Mouse (Mus musculus) v-Abl transformed pro-B cells (cell line): ENCODE data around the gene Dgkg.

Source experiments
- in situ Hi-C, 2 experiments: fragments of 400-800 bp; cut with MboI; formaldehyde crosslinking; loops; one replicate each; pipeline ENCODE4 v1.15.1; 2025; ENCODE audit not compliant: unreplicated experiment in 2 of 2

Gene Dgkg

DNA sequence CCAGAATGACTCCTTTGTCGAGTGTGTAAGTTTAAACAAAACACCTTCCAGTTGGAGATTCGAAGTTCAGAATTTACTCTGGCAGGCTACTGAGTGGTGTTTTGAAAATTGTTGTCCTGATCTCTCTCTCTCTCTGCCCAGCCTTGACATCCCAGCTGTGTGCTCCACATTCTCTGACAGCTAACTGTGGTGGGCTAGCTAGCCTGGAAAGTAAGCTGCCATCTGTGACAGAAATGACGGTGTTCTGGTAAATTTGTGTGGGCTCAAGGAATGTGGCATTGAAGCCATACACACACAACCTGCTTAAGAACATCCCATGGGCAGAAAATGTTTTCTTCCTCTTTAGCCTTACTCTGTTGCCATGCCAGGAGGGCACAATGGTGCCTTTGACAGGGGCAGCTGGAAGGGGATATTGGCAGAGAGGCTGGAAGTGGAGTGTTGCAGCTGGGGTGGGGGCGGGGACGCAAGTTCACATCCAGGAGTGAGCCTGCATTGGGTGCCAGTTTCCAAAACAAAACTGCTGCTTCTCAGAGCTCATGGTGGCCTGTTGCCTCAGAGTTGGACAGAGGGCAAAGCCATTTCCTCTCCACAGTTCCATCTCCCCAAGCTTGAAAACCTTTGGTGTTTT, 148.0 kb downstream of the Dgkg start:
- in situ Hi-C loops, result no loop called here

- in situ Hi-C loops, result no loop called here
Measured at GRCm38 (mm10) chr16:22505656-22506055, 151.4 kb downstream of the Dgkg start.

DNA sequence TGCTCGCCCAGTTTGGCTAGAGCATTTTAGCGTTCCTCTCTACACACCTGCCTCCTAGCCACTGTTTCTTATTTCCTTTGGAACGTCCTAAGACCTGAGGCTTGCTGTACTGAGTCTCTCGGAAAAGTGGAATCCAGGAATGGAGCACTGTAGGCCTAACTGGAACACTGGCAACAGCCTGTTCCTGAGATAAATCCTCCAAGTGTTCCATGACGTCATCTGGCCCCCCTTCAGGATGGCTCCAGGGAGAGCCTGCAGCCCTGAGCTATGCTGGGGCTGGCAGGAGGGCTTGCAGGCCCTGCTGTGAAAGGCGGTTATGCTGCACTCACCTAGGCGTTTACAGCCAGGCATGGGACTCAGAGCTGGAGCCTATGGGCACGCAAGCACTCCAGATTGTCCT, 152.2 kb downstream of the Dgkg start:
- in situ Hi-C loops, result no loop called here

DNA sequence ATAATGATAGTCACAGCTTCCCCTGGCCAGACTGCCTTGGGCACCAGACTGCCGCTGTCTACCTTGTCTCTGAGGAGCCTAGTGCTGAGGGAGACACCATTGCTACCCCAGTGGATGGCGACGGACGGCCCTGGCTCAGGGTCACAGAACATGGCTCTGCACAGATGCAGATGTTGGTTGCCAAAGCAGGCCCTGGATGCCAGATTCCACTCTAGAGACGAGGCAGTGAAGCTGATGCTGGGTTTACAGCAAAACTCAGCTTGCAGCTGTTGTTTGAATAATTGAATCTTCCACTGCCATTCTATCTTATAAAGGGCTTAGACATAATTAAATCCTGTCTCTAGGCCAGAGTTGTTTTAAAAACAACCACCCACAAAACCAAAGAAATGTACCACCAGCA, 153.0 kb downstream of the Dgkg start:
- in situ Hi-C loops, result no loop called here

DNA sequence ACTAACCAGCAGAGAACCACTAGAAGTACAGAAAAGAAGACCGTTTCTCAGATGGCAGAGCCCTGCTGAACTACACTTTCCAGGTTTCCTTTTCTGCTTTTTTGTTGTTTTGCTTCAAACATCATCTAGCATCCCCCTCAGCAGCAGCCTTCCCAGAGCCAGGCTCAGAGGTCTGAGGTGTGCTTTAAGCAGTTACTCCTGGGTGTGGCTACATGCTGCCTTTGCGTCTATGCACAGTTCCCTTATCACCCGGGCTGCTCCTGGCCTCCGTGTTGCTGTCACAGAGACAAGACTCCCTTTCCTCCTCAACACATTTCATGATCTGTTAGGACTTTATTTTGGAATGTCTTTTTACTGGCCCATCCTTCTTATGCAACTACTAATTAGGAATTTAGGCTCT, 153.6 kb downstream of the Dgkg start:
- in situ Hi-C loops, result no loop called here

DNA sequence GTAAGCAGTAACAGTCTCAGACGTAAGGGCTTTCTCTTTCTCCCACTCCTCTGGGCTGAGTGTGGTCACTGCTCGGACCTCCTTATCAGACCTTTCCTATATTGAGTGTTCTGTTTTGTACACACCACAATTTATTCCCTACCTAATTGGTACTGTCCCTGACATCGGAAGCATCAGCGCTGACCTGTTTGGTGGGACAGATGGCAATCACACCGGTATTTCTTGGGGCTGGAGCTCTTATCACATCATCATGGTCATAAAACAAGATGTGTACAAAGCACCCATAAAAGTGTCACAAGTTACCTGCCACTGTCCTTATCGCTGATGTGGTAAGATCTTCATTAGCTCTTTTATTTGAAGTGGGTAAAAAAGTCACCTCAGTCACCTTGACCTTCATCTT, 155.2 kb downstream of the Dgkg start:
- in situ Hi-C loops, result no loop called here

- in situ Hi-C loops, result no loop called here
Measured at GRCm38 (mm10) chr16:22500561-22500960, 156.5 kb downstream of the Dgkg start.

- in situ Hi-C loops, result no loop called here
Measured at GRCm38 (mm10) chr16:22499951-22500350, 157.1 kb downstream of the Dgkg start.

DNA sequence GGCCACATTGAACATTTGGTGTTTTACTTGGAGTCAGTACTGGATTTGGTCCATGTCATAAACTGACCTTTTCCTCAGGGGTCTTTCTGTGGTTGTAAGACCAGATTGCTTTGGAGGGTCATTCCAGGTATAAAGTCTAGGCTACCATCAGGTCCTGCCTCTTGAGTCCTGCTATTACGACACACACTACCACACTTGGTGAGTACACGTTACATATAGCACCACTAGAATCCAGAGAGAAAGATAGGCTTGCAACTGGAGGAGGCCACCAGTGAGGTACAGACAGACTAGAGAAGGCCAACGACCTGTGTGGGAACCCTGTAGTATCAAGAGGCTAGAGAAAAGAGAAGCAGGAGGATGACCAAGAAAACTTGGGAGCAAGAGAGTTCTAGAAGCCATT, 157.6 kb downstream of the Dgkg start:
- in situ Hi-C loops, result no loop called here

DNA sequence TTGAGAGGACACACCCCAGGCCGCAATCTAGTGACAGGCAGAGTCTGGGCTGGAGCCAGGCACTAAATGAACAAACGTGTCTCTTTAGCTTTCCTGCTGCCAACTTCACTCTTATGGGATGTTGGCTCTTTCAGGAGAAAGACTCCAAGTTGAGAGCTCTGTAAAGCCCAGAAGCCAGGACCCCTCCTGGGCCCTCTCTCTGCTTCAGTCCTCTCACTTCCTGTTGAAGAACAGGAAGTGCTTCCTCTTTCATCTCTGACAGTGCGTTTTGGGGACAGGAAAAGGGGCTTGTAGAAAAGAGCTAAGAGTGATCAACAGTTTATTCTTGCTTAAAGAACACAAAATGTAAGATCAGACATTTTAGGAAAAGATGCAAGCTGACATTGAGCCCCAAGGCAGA, 159.0 kb downstream of the Dgkg start:
- in situ Hi-C loops, result no loop called here

- in situ Hi-C loops, result no loop called here
Measured at GRCm38 (mm10) chr16:22495259-22495658, 161.8 kb downstream of the Dgkg start.

DNA sequence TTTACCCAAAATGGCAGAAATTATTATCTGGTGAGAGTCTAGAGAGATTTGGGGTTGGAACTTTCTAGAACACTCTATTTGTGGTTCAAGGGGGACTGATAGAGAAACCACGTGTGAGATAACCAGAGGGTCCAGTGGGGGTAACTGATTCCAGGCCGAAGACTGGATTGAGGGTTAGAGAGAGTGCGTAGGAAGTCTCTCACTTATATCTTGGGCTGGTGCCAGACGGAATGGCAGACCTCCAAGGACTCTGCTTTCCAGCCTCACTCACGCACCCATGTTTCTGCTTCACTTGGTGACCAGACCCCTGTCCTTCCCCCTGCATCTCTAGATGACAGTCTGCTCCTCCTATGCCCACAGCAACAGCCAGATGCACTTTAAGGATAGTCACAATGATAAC, 162.2 kb downstream of the Dgkg start:
- in situ Hi-C loops, result no loop called here

DNA sequence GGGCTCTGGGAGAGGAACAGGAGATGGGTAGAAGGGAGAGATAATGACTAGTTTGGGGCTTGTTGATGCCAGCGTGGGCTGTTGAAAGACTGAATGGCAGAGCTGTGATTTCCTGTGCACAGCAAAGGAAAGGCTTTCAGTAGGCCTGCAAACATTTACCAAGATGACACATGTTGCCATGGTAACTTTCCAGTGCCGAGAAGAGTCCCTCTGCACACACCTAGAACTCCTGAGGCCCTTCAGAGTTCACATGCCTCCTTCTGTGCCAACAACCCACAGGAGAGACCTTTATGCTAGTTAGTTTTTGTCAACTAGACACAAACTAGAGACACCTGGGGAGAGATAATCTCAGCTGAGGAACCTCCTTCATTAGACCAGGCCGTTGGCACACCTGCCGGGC, 163.6 kb downstream of the Dgkg start:
- in situ Hi-C loops, result no loop called here

- in situ Hi-C loops, result no loop called here
Measured at GRCm38 (mm10) chr16:22491446-22492166, 165.4 kb downstream of the Dgkg start.

DNA sequence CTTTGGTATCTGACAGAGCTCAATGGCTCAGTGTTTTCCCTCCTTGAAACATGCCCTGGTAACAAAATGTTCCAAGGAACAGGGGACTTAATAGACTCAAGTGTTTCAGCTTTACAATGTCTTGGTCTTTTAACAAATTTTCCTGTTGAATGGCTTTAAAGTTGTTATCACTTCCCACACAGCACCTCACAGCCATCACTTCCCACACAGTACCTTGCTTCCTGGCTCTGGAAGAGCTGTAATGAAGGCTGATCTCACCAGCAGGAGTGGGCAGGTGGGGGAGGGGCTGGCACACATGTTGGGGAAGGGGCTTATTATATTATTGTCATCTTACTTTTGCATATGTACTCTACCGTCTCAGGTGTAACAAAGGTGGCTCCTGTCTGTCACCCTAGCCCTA, 173.1 kb downstream of the Dgkg start:
- in situ Hi-C loops, result no loop called here

DNA sequence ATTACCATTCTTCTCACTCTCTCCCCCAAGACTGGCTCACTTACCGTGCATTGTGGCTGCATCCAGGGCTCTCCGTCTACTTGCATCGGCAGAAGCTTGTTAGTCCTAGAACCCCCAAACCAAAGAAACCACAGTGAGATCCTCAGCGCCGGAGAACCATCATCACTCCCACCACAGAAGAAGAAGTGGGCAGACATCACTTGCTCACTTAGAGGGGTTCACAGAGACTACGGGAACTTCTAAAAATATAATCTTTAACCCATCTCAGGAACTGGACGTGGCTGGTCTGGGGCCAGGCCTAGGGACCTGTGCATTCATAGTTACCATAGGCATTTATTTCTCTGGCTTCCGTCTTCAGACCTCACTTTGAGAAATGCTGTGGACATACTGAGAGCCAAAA, 177.7 kb downstream of the Dgkg start:
- in situ Hi-C loops, result no loop called here

- in situ Hi-C loops, result no loop called here
Measured at GRCm38 (mm10) chr16:22471728-22472127, 185.3 kb downstream of the Dgkg start.

DNA sequence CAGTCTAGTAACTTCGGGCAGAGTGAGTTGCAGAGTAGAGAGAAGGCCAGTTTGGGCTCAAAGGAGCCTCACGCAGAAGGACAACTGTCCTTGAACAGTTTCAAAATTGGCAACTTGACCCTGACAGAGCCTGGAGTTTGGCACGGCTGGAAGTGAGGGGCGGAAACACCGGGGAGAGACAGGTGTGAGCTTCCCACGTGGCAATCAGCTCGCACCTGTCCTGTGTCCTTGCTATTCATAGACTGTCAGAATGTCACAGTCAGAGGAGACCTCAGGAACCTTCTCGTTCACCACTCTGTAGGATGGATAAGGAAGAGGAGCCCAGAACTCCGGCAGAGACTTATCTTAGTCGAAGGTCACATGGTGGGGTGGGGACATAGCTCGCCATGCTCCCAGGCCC, 187.6 kb downstream of the Dgkg start:
- in situ Hi-C loops, result no loop called here

- in situ Hi-C loops, result no loop called here
Measured at GRCm38 (mm10) chr16:22467111-22467510, 189.9 kb downstream of the Dgkg start.

GRCm38 (mm10) chr16:22466381-22466780, 190.6 kb downstream of the Dgkg start:
- in situ Hi-C loops, result no loop called here

DNA sequence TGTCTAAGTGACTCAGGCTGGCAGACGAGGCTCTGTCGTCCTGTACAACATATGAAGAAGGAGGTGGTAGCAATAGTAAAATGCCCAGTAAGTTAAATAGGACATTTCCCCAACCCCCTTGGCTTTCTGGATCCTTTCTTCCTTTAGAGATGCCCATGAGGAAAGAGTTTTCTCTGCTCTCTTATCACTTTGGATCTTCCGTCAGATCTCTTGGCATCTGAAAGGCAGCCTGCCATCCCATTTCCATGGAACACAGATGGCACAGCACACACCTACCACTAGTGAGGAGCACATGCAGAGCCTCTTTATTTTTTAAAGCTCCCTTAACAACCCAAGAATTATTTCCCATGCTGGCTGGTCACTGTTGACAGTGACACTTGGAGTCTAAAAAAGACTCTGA, 194.8 kb downstream of the Dgkg start:
- in situ Hi-C loops, result no loop called here

- in situ Hi-C loops, result no loop called here
Measured at GRCm38 (mm10) chr16:22461728-22462127, 195.3 kb downstream of the Dgkg start.

- in situ Hi-C loops, result no loop called here
Measured at GRCm38 (mm10) chr16:22460960-22461359, 196.1 kb downstream of the Dgkg start.
